Mouse (Mus musculus): ENCODE measurements around the gene N4bp2. TPM values are rescaled to one million over a fixed set of nuclear protein-coding genes. Genes with fewer than 3 reads are reported as not detected.

The N4bp2 gene
- total RNA-seq, 1 experiment, result 23.6 TPM

GRCm38 (mm10) chr5:65828261-65828660 is 64.9 kb downstream of the N4bp2 start:
- no peak for DNase-seq (ENCODE audit: low read depth, low spot score)
- no peak overlapping the region for H3K4me3 ChIP-seq (ENCODE audit: insufficient read depth in 1 of 2, low read depth in 1 of 2, low read length in 2 of 2, poor library complexity in 1 of 2, severe bottlenecking in 1 of 2)
- TF ChIP-seq MAFK (IDR thresholded peaks at IDR 0.05; ENCODE audit: insufficient read depth, low read depth, low read length) (no peak), ZC3H11A (IDR thresholded peaks at IDR 0.05; ENCODE audit: borderline replicate concordance, low read depth, low read length) (no peak), HCFC1 (IDR thresholded peaks at IDR 0.05; ENCODE audit: borderline replicate concordance, insufficient read depth, low read length) (no peak), ZNF384 (IDR thresholded peaks at IDR 0.05; ENCODE audit: low read depth, low read length) (no peak), CHD2 (IDR thresholded peaks at IDR 0.05; ENCODE audit: low read depth, low read length) (no peak)
- H3K27ac ChIP-seq (ENCODE audit: insufficient read depth, low read depth, low read length, poor library complexity, severe bottlenecking), result no peak overlapping the region
- in situ Hi-C loops (cut with MboI; ENCODE audit: low sequenced_read_pairs in 2 of 2, unreplicated experiment in 2 of 2), result loop anchor here in 1 of 2 experiments (25.0 kb wide), 1 partner anchor 109 kb away; the partner anchor contains the start of gene Chrna9
- no peak overlapping the region for H3K9ac ChIP-seq (ENCODE audit: insufficient read depth, low read depth, low read length, poor library complexity, severe bottlenecking)
- H3K4me1 ChIP-seq (ENCODE audit: control insufficient read depth in 2 of 2, insufficient read depth in 2 of 2, low read length in 2 of 2, poor library complexity in 1 of 2), result no peaks in the 10 kb centered on the region
- H3K9me3 ChIP-seq (ENCODE audit: control insufficient read depth, insufficient read depth, low read depth, low read length), result no peaks in the 10 kb centered on the region
- H3K36me3 ChIP-seq (ENCODE audit: control insufficient read depth, insufficient read depth, low read length, poor library complexity, severe bottlenecking), result peaks cover 2% of the 10 kb centered on the region; the same call in 1 of the 2 replicates

GRCm38 (mm10) chr5:65829059-65829458 is 65.7 kb downstream of the N4bp2 start:
- H3K36me3 ChIP-seq (ENCODE audit: control insufficient read depth, insufficient read depth, low read length, poor library complexity, severe bottlenecking), result peaks cover 2% of the 10 kb centered on the region; the same call in 1 of the 2 replicates
- in situ Hi-C loops (cut with MboI; ENCODE audit: low sequenced_read_pairs in 2 of 2, unreplicated experiment in 2 of 2), result loop anchor here in 1 of 2 experiments (25.0 kb wide), 1 partner anchor 108 kb away; the partner anchor contains the start of gene Chrna9
- no peak for DNase-seq (ENCODE audit: low read depth, low spot score)
- no peak overlapping the region for H3K27ac ChIP-seq (ENCODE audit: insufficient read depth, low read depth, low read length, poor library complexity, severe bottlenecking)
- no peak overlapping the region for H3K9ac ChIP-seq (ENCODE audit: insufficient read depth, low read depth, low read length, poor library complexity, severe bottlenecking)
- no peaks in the 10 kb centered on the region for H3K9me3 ChIP-seq (ENCODE audit: control insufficient read depth, insufficient read depth, low read depth, low read length)
- no peak for TF ChIP-seq HCFC1 (IDR thresholded peaks at IDR 0.05; ENCODE audit: borderline replicate concordance, insufficient read depth, low read length)
- no peak for TF ChIP-seq ZC3H11A (IDR thresholded peaks at IDR 0.05; ENCODE audit: borderline replicate concordance, low read depth, low read length)
- no peak for TF ChIP-seq MAFK (IDR thresholded peaks at IDR 0.05; ENCODE audit: insufficient read depth, low read depth, low read length)
- no peak for TF ChIP-seq ZNF384 (IDR thresholded peaks at IDR 0.05; ENCODE audit: low read depth, low read length)
- no peak for TF ChIP-seq CHD2 (IDR thresholded peaks at IDR 0.05; ENCODE audit: low read depth, low read length)
- H3K4me1 ChIP-seq (ENCODE audit: control insufficient read depth in 2 of 2, insufficient read depth in 2 of 2, low read length in 2 of 2, poor library complexity in 1 of 2), result no peaks in the 10 kb centered on the region
- H3K4me3 ChIP-seq (ENCODE audit: insufficient read depth in 1 of 2, low read depth in 1 of 2, low read length in 2 of 2, poor library complexity in 1 of 2, severe bottlenecking in 1 of 2), result no peak overlapping the region

- Histone ChIP-seq H3K27ac (ENCODE audit: insufficient read depth, low read depth, low read length, poor library complexity, severe bottlenecking) (no peak overlapping the region), H3K4me1 (ENCODE audit: control insufficient read depth in 2 of 2, insufficient read depth in 2 of 2, low read length in 2 of 2, poor library complexity in 1 of 2) (no peaks in the 10 kb centered on the region), H3K36me3 (ENCODE audit: control insufficient read depth, insufficient read depth, low read length, poor library complexity, severe bottlenecking) (no peaks in the 10 kb centered on the region; the same call in 1 of the 2 replicates), H3K9me3 (ENCODE audit: control insufficient read depth, insufficient read depth, low read depth, low read length) (no peaks in the 10 kb centered on the region), H3K4me3 (ENCODE audit: insufficient read depth in 1 of 2, low read depth in 1 of 2, low read length in 2 of 2, poor library complexity in 1 of 2, severe bottlenecking in 1 of 2) (no peak overlapping the region), H3K9ac (ENCODE audit: insufficient read depth, low read depth, low read length, poor library complexity, severe bottlenecking) (no peak overlapping the region)
- TF ChIP-seq MAFK (IDR thresholded peaks at IDR 0.05; ENCODE audit: insufficient read depth, low read depth, low read length) (no peak), ZC3H11A (IDR thresholded peaks at IDR 0.05; ENCODE audit: borderline replicate concordance, low read depth, low read length) (no peak), HCFC1 (IDR thresholded peaks at IDR 0.05; ENCODE audit: borderline replicate concordance, insufficient read depth, low read length) (no peak), CHD2 (IDR thresholded peaks at IDR 0.05; ENCODE audit: low read depth, low read length) (no peak), ZNF384 (IDR thresholded peaks at IDR 0.05; ENCODE audit: low read depth, low read length) (no peak)
- DNase-seq (ENCODE audit: low read depth, low spot score), result no peak
- in situ Hi-C loops (cut with MboI; ENCODE audit: low sequenced_read_pairs in 2 of 2, unreplicated experiment in 2 of 2), result loop anchor here in 1 of 2 experiments (25.0 kb wide), 1 partner anchor 105 kb away; the partner anchor contains the start of gene Chrna9
Observed at GRCm38 (mm10) chr5:65831917-65832618, 68.7 kb downstream of the N4bp2 start.

- no peaks in the 10 kb centered on the region for H3K9me3 ChIP-seq (ENCODE audit: control insufficient read depth, insufficient read depth, low read depth, low read length)
- H3K27ac ChIP-seq (ENCODE audit: insufficient read depth, low read depth, low read length, poor library complexity, severe bottlenecking), result no peak overlapping the region
- TF ChIP-seq MAFK (IDR thresholded peaks at IDR 0.05; ENCODE audit: insufficient read depth, low read depth, low read length), result no peak
- TF ChIP-seq CHD2 (IDR thresholded peaks at IDR 0.05; ENCODE audit: low read depth, low read length), result no peak
- TF ChIP-seq ZC3H11A (IDR thresholded peaks at IDR 0.05; ENCODE audit: borderline replicate concordance, low read depth, low read length), result no peak
- TF ChIP-seq HCFC1 (IDR thresholded peaks at IDR 0.05; ENCODE audit: borderline replicate concordance, insufficient read depth, low read length), result no peak
- TF ChIP-seq ZNF384 (IDR thresholded peaks at IDR 0.05; ENCODE audit: low read depth, low read length), result no peak
- in situ Hi-C loops (cut with MboI; ENCODE audit: low sequenced_read_pairs in 2 of 2, unreplicated experiment in 2 of 2), result loop anchor here in 1 of 2 experiments (25.0 kb wide), 1 partner anchor 104 kb away; the partner anchor contains the start of gene Chrna9
- no peaks in the 10 kb centered on the region for H3K36me3 ChIP-seq (ENCODE audit: control insufficient read depth, insufficient read depth, low read length, poor library complexity, severe bottlenecking)
- H3K9ac ChIP-seq (ENCODE audit: insufficient read depth, low read depth, low read length, poor library complexity, severe bottlenecking), result no peak overlapping the region
- no peak overlapping the region for H3K4me3 ChIP-seq (ENCODE audit: insufficient read depth in 1 of 2, low read depth in 1 of 2, low read length in 2 of 2, poor library complexity in 1 of 2, severe bottlenecking in 1 of 2)
- DNase-seq (ENCODE audit: low read depth, low spot score), result no peak
- no peaks in the 10 kb centered on the region for H3K4me1 ChIP-seq (ENCODE audit: control insufficient read depth in 2 of 2, insufficient read depth in 2 of 2, low read length in 2 of 2, poor library complexity in 1 of 2)
Observed at GRCm38 (mm10) chr5:65833092-65833491, 69.8 kb downstream of the N4bp2 start.
